Mouse (Mus musculus) G1E-ER4 (cell line): ENCODE data around the gene Il17ra. TPM values are rescaled to one million over a fixed set of nuclear protein-coding genes. Genes with fewer than 3 reads are reported as not detected.

ENCODE experiments used
- GATA1 ChIP-seq: IDR thresholded peaks from one replicate; pipeline ENCODE4 v1.8.0; 2012; ENCODE audit warnings: low read length, inconsistent platforms
- polyA plus RNA-seq: library from polyadenylated mRNA; stranded (reverse); fragments of >175 nt; gene quantifications from 2 replicates; pipeline ENCODE4 v1.2.3, GENCODE M21; 2012

The Il17ra gene
- polyA plus RNA-seq = 12.1 and 15.9 TPM in 2 replicates

GRCm38 (mm10) chr6:120463086-120463871, at the start of gene Il17ra:
TSS of gene Il17ra (plus strand) at chr6:120463247.
- no peak for TF ChIP-seq GATA1

GRCm38 (mm10) chr6:120438161-120438560, 24.9 kb upstream of the Il17ra start:
- no peak for TF ChIP-seq GATA1

GRCm38 (mm10) chr6:120442171-120442749, 20.8 kb upstream of the Il17ra start:
- no peak for TF ChIP-seq GATA1

GRCm38 (mm10) chr6:120443363-120444355, 19.4 kb upstream of the Il17ra start:
- TF ChIP-seq GATA1 = no peak

GRCm38 (mm10) chr6:120450208-120450607, 12.8 kb upstream of the Il17ra start:
- no peak for TF ChIP-seq GATA1

- no peak for TF ChIP-seq GATA1
Observed at GRCm38 (mm10) chr6:120452384-120453102, 10.5 kb upstream of the Il17ra start.

- no peak for TF ChIP-seq GATA1
Observed at GRCm38 (mm10) chr6:120453103-120453445, 10.0 kb upstream of the Il17ra start.

GRCm38 (mm10) chr6:120453556-120453955, 9.5 kb upstream of the Il17ra start:
- no peak for TF ChIP-seq GATA1

- no peak for TF ChIP-seq GATA1
Observed at GRCm38 (mm10) chr6:120454627-120455077, 8.4 kb upstream of the Il17ra start.

GRCm38 (mm10) chr6:120457074-120457473, 6.0 kb upstream of the Il17ra start:
- no peak for TF ChIP-seq GATA1

- TF ChIP-seq GATA1 = no peak
Observed at GRCm38 (mm10) chr6:120457751-120458150, 5.3 kb upstream of the Il17ra start.

GRCm38 (mm10) chr6:120461217-120461616, 1.8 kb upstream of the Il17ra start:
- TF ChIP-seq GATA1 = no peak

GRCm38 (mm10) chr6:120462251-120462650, 796 bp upstream of the Il17ra start:
- no peak for TF ChIP-seq GATA1

GRCm38 (mm10) chr6:120463884-120464283, 837 bp downstream of the Il17ra start:
- no peak for TF ChIP-seq GATA1

- TF ChIP-seq GATA1 = no peak
Observed at GRCm38 (mm10) chr6:120464406-120464939, 1.4 kb downstream of the Il17ra start.

- TF ChIP-seq GATA1 = no peak
Observed at GRCm38 (mm10) chr6:120465393-120465792, 2.3 kb downstream of the Il17ra start.
